Mouse (Mus musculus): ENCODE data around the gene Asna1. TPM values are rescaled to one million over a fixed set of nuclear protein-coding genes. Genes with fewer than 3 reads are reported as not detected.

Gene Asna1
- total and polyA plus RNA-seq, 2 experiments from 2014 or later = 136 to 153 TPM

DNA sequence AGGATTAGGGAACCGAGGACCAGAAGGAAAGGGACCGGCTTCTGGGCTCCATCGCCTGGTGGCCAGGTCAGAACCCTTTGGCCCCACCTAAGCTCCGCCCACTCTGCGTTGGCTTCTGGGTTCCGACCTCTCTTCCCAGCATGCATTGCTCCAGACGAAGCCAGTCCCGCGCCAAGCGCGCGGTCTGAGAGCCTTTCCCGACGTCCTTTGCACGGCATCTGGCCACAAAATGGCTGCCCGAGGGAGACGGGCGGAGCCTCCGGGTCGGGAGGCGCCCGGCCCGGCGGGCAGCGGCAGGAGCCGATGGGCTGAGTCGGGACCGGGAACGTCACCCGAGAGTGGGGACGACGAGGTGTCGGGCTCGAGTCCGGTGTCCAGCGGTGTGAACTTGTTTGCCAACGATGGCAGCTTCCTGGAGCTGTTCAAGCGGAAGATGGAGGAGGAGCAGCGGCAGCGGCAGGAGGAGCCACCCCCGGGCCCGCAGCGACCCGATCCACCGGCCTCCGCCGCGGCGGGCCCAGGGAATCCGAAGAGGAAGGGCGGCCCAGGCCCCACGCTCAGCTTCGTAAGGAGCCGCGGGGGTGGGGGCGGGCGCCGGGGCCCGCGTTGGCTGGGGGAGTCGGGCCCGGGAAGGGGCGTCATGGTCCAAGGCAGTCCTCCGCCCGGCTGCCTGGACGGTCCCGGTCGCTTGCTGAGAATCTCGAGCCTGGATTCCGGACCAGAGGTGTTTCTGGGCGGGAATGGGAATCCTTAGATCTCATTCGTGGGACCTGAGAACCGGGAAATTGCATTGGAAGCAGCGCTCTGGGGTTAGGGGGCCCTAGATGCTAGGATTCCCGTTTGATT is 1.8 kb upstream of the Asna1 start, which contains the start of gene Trir:
TSS of gene Trir (plus strand) at position 154 of the 846 bp plus-strand sequence.
- 1% methylated on average over 69 of the region's 75 CpGs for WGBS
- no peaks in the 10 kb centered on the region for H3K27me3 ChIP-seq (ENCODE audit: insufficient read depth, low read length)
- no peaks in the 10 kb centered on the region for H3K9me3 ChIP-seq (ENCODE audit: low read length)
- H3K27ac ChIP-seq (ENCODE audit: low read depth, low read length) = peak within 1 kb of the TSS; percentile 92
- DNase-seq (peak; percentile 96), ATAC-seq (peak; percentile 75)
- peaks cover 31% of the 10 kb centered on the region for H3K4me1 ChIP-seq (ENCODE audit: insufficient read depth)
- peaks cover 32% of the 10 kb centered on the region for H3K36me3 ChIP-seq (ENCODE audit: insufficient read depth)
- TF ChIP-seq CTCF (IDR thresholded peaks at IDR 0.05; ENCODE audit: low read depth) = no peak
- peak within 1 kb of the TSS; percentile 97 for H3K9ac ChIP-seq
- H3K4me2 ChIP-seq (ENCODE audit: low read depth) = peak within 1 kb of the TSS; percentile 81
- peak within 1 kb of the TSS; percentile 87 for H3K4me3 ChIP-seq (ENCODE audit: low read depth, low read length)

DNA sequence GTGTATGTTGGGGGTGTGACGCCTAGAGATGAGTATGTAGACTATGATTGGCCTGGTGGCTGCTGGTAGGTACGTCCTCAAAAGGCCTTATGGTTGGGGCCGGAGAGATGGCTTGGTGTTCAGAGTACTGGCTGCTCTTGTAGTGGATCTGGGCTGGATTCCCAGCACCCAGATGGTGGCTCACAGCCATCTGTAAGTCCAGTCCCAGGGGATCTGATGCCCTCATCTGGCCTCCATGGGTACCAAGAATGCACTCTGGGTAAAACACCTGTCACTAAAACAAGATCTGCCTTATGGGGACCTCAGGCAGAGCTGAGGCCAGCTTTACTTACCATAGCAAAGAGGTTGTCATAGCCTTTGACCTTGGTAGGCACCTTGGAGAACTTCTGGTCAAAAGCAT is 1.2 kb downstream of the Asna1 start:
- H3K4me2 ChIP-seq (ENCODE audit: low read depth) = no peak overlapping the region
- TF ChIP-seq CTCF (IDR thresholded peaks at IDR 0.05; ENCODE audit: low read depth) = no peak
- H3K36me3 ChIP-seq (ENCODE audit: insufficient read depth) = peaks cover 32% of the 10 kb centered on the region
- DNase-seq (no peak), ATAC-seq (no peak)
- H3K4me3 ChIP-seq (ENCODE audit: low read depth, low read length) = no peak overlapping the region
- H3K27me3 ChIP-seq (ENCODE audit: insufficient read depth, low read length) = no peaks in the 10 kb centered on the region
- no peak overlapping the region for H3K9ac ChIP-seq
- WGBS = 94% methylated on average over 3 of the region's 3 CpGs
- H3K4me1 ChIP-seq (ENCODE audit: insufficient read depth) = peaks cover 30% of the 10 kb centered on the region
- no peaks in the 10 kb centered on the region for H3K9me3 ChIP-seq (ENCODE audit: low read length)
- no peak overlapping the region for H3K27ac ChIP-seq (ENCODE audit: low read depth, low read length)

DNA sequence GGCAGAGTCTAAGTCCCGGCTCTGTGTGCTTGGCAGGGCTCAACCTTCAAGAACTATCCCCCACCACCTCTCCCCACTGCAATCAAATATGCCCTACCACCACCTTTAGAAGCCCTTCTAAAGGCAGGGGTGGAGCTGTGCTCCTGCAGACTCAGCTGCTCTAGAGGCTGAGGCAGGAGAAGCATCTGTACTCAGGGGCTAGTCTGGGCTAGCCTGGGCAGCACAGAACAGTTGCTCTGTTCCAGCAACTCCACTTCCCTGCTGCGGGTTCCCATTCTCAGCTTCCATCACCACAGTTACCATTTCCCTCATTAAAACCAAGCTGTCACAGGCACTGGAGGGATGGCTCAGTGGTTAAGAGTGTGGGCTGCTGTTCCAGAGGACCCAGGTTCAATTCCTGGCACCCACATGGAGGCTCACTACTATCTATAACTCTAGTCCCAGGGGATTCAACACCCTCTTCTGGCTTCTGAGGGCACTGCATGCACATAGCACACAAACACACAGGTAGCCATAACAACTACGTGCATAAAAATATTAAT is 3.5 kb downstream of the Asna1 start:
- no peak for DNase-seq

DNA sequence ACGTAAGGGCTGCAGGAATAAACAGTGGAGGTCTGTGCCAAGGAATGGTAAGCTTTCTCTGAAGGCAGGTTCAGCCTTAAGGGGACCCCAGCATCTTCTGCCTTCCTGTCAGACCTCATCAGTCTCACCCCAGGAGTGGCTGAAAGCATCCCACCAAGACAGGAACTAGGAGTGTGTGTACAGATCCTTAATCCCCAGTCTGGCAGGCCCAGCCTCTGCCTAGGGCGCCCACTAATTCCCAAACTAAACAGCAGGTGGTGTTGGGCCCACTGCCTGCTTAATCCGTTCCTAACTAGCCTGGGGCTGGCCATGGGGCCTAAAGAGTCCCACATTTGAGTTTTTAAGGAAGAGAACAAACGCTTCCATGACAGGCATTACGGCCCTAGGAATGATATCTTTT is 7.9 kb downstream of the Asna1 start:
- Histone ChIP-seq H3K27me3 (ENCODE audit: insufficient read depth, low read length) (peaks cover 19% of the 10 kb centered on the region; the same call in 1 of the 2 replicates), H3K4me3 (ENCODE audit: low read depth, low read length) (no peak overlapping the region), H3K4me2 (ENCODE audit: low read depth) (no peak overlapping the region), H3K4me1 (ENCODE audit: insufficient read depth) (no peaks in the 10 kb centered on the region), H3K9ac (no peak overlapping the region), H3K9me3 (ENCODE audit: low read length) (no peaks in the 10 kb centered on the region), H3K36me3 (ENCODE audit: insufficient read depth) (peaks cover 38% of the 10 kb centered on the region), H3K27ac (ENCODE audit: low read depth, low read length) (no peak overlapping the region)
- 21% methylated on average over 5 of the region's 5 CpGs for WGBS
- no peak for ATAC-seq
- no peak for DNase-seq
- TF ChIP-seq CTCF (IDR thresholded peaks at IDR 0.05; ENCODE audit: low read depth) = no peak

More for the DNA sequence above, 3.5 kb downstream of the Asna1 start:
- ATAC-seq = no peak
- H3K9ac ChIP-seq = no peak overlapping the region
- TF ChIP-seq CTCF (IDR thresholded peaks at IDR 0.05; ENCODE audit: low read depth) = no peak; the same call in 1 of the 2 replicates
- H3K27ac ChIP-seq (ENCODE audit: low read depth, low read length) = no peak overlapping the region
- no peak overlapping the region for H3K4me3 ChIP-seq (ENCODE audit: low read depth, low read length)
- H3K9me3 ChIP-seq (ENCODE audit: low read length) = no peaks in the 10 kb centered on the region
- H3K4me2 ChIP-seq (ENCODE audit: low read depth) = no peak overlapping the region
- H3K36me3 ChIP-seq (ENCODE audit: insufficient read depth) = peaks cover 53% of the 10 kb centered on the region
- WGBS = 93% methylated on average over 3 of the region's 3 CpGs
- peaks cover 17% of the 10 kb centered on the region for H3K4me1 ChIP-seq (ENCODE audit: insufficient read depth)
- no peaks in the 10 kb centered on the region for H3K27me3 ChIP-seq (ENCODE audit: insufficient read depth, low read length)

DNA sequence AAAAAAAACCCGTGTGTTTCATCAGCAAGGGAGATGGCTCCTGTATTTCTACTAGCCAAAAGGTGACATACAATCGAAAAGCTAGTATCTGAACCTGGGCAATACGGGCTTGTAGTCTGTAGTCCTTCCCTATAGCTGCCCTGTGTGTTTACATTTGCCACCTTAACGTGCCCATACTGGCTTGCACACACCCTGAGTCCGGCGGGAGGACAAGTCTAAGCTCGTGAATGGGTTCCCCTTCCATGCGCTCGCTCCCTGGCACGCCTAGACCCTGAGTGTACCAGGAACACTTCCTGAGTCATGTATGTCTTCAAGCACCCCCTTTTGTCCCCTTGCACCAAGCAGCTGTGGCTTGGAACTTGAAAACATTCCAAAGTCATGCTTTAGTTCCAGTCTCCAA is 8.4 kb downstream of the Asna1 start:
- H3K9ac ChIP-seq = no peak overlapping the region
- no peak overlapping the region for H3K4me3 ChIP-seq (ENCODE audit: low read depth, low read length)
- H3K4me1 ChIP-seq (ENCODE audit: insufficient read depth) = no peaks in the 10 kb centered on the region
- peaks cover 34% of the 10 kb centered on the region for H3K36me3 ChIP-seq (ENCODE audit: insufficient read depth)
- no peak for TF ChIP-seq CTCF (IDR thresholded peaks at IDR 0.05; ENCODE audit: low read depth)
- WGBS = 63% methylated on average over 10 of the region's 10 CpGs
- no peaks in the 10 kb centered on the region for H3K9me3 ChIP-seq (ENCODE audit: low read length)
- no peak overlapping the region for H3K27ac ChIP-seq (ENCODE audit: low read depth, low read length)
- ATAC-seq (no peak), DNase-seq (no peak)
- H3K4me2 ChIP-seq (ENCODE audit: low read depth) = no peak overlapping the region
- peaks cover 20% of the 10 kb centered on the region; the same call in 1 of the 2 replicates for H3K27me3 ChIP-seq (ENCODE audit: insufficient read depth, low read length)

DNA sequence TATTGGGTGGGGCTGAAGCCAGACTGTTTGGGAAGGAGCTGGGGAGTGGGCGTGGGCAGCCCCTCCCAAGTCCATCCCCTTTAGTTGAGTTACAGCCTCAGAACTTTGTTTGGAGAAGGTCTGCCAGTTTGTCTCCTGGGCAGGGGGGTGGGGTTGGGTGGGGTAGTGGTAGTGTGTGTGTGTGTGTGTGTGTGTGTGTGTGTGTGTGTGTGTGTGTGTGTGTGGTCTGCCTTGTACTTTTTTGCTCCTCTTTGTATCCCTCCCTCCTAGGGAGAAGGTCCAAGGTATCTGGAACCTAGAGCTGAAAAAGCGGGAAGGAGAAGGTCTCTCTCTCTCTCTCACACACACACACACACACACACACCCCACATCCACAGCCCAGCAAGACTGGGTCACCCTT is 10.7 kb downstream of the Asna1 start, which contains the start of gene Best2:
TSS of gene Best2 (minus strand) at position 101 of the 400 bp plus-strand sequence.
- H3K9me3 ChIP-seq (ENCODE audit: low read length) = no peaks in the 10 kb centered on the region
- no peaks in the 10 kb centered on the region for H3K4me1 ChIP-seq (ENCODE audit: insufficient read depth)
- no peak for TF ChIP-seq CTCF (IDR thresholded peaks at IDR 0.05; ENCODE audit: low read depth)
- H3K36me3 ChIP-seq (ENCODE audit: insufficient read depth) = peaks cover 26% of the 10 kb centered on the region
- H3K27ac ChIP-seq (ENCODE audit: low read depth, low read length) = no peak within 1 kb of the TSS
- 81% methylated on average over 2 of the region's 2 CpGs for WGBS
- ATAC-seq (no peak), DNase-seq (no peak)
- H3K27me3 ChIP-seq (ENCODE audit: insufficient read depth, low read length) = peaks cover 30% of the 10 kb centered on the region
- peak within 1 kb of the TSS; percentile 35 for H3K4me3 ChIP-seq (ENCODE audit: low read depth, low read length)
- H3K4me2 ChIP-seq (ENCODE audit: low read depth) = peak within 1 kb of the TSS; percentile 62
- H3K9ac ChIP-seq = peak within 1 kb of the TSS; percentile 47
